In the genomic region with DNA sequence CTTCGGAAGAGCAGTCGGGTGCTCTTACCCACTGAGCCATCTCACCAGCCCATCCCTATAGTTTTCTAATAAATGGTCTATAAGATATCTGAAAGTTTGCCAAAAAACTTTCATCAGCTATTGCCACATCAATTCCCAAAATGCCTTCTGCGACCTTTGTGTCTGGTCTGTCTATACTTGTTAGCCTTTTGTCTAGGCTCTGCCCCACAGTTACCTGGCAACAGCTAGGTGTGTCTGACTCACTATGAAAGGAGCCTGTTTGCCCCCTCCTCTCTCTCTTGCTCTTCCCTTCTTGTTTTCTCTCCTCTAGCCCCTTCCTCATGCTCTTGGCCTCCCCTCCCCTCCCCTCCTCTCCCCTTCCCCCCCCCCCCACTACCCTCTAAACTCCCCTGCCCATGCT, we compare ENCODE assay signal across 31 mouse cellular contexts. TPM values are rescaled to one million over a fixed set of nuclear protein-coding genes. Genes with fewer than 3 reads are reported as not detected.
DNase-seq lines count a peak whose midpoint lies in the region; ATAC-seq and TF ChIP-seq lines count a peak whose summit lies in the region.
"Had no signal": no experiment of that assay in that cellular context is flagged by ENCODE, and none has a peak within 500 bp of the region (broad histone marks: within the 10 kb centered on the region; RNA-seq: fewer than 3 reads in every experiment).

No protein-coding gene starts in this region.

- 59% methylated on average over 3 of the region's 3 CpGs for WGBS in liver, embryonic 16.5 days (ENCODE audit: insufficient replicate concordance)
- 81% methylated on average over 3 of the region's 3 CpGs for WGBS in midbrain, embryonic 13.5 days

- no peak overlapping the region for H3K4me3 ChIP-seq in liver, embryonic 16.5 days (ENCODE audit: low read depth, low read length)
- H3K4me3 ChIP-seq in C2C12 (ENCODE audit: insufficient read depth, poor library complexity, severe bottlenecking): no peak overlapping the region
- H3K4me3 ChIP-seq in ES-E14 (ENCODE audit: insufficient read depth in 1 of 2, low read depth in 1 of 2, low read length in 2 of 2, poor library complexity in 1 of 2, severe bottlenecking in 1 of 2): no peak overlapping the region
- no peak overlapping the region for H3K4me3 ChIP-seq in midbrain, embryonic 13.5 days (replicated peaks)
- H3K4me3 ChIP-seq: embryonic facial prominence, embryonic 15.5 days; forebrain, embryonic 15.5 days; hindbrain, embryonic 10.5 days; hindbrain, embryonic 15.5 days; kidney, embryonic 15.5 days; layer of hippocampus, adult 2 months; limb, embryonic 13.5 days; liver, embryonic 13.5 days; lung, embryonic 15.5 days; midbrain, embryonic 15.5 days had no signal

- no peak for TF ChIP-seq CTCF in C2C12 (IDR thresholded peaks at IDR 0.05; ENCODE audit: control insufficient read depth, insufficient read depth, insufficient read length)

- no peaks in the 10 kb centered on the region for H3K27me3 ChIP-seq in liver, embryonic 16.5 days (ENCODE audit: control insufficient read depth, insufficient read depth, low read depth, low read length)
- H3K27me3 ChIP-seq in C2C12 (ENCODE audit: control insufficient read depth, insufficient read depth, insufficient read length): peaks cover 35% of the 10 kb centered on the region
- H3K27me3 ChIP-seq in midbrain, embryonic 13.5 days: no peaks in the 10 kb centered on the region
- H3K27me3 ChIP-seq: embryonic facial prominence, embryonic 15.5 days; forebrain, embryonic 15.5 days; hindbrain, embryonic 15.5 days; kidney, embryonic 15.5 days; lung, embryonic 15.5 days; midbrain, embryonic 15.5 days had no signal

- ATAC-seq in liver, embryonic 16.5 days (ENCODE audit: low read depth): 0 out of 2 replicates have a peak, but pooled peaks have one; percentile 35
- ATAC-seq in megakaryocyte-erythroid progenitor cell, adult 5-6 weeks (replicated peaks; ENCODE audit: low FRiP score, low TSS enrichment, poor library complexity, severe bottlenecking): no peak
- no peak for ATAC-seq in midbrain, embryonic 13.5 days
- ATAC-seq: CD4-positive, CD25-positive, alpha-beta regulatory T cell, adult 4 months; forebrain, embryonic 15.5 days; midbrain, embryonic 15.5 days; Patski had no signal

- H3K79me3 ChIP-seq in C2C12 (ENCODE audit: low read depth): no peaks in the 10 kb centered on the region

- no peaks in the 10 kb centered on the region for H3K36me3 ChIP-seq in liver, embryonic 16.5 days (ENCODE audit: control insufficient read depth, insufficient read depth)
- H3K36me3 ChIP-seq in C2C12 (ENCODE audit: control insufficient read depth, insufficient read depth) (no peaks in the 10 kb centered on the region), ES-E14 (ENCODE audit: control insufficient read depth, insufficient read depth, low read length, poor library complexity, severe bottlenecking) (no peaks in the 10 kb centered on the region)
- H3K36me3 ChIP-seq in midbrain, embryonic 13.5 days: no peaks in the 10 kb centered on the region
- H3K36me3 ChIP-seq: embryonic facial prominence, embryonic 15.5 days; forebrain, embryonic 15.5 days; G1E; hindbrain, embryonic 10.5 days; hindbrain, embryonic 15.5 days; kidney, embryonic 15.5 days; limb, embryonic 13.5 days; liver, embryonic 13.5 days; lung, embryonic 15.5 days; midbrain, embryonic 15.5 days had no signal

- no peaks in the 10 kb centered on the region for H3K79me2 ChIP-seq in C2C12 (ENCODE audit: control insufficient read depth, insufficient read depth)

- no peak overlapping the region for H3K27ac ChIP-seq in liver, embryonic 16.5 days (ENCODE audit: low read length)
- H3K27ac ChIP-seq in ES-E14 (ENCODE audit: insufficient read depth, low read depth, low read length, poor library complexity, severe bottlenecking): peak overlapping the region; percentile 74; the same call in 1 of the 2 replicates
- H3K27ac ChIP-seq in midbrain, embryonic 13.5 days: no peak overlapping the region
- H3K27ac ChIP-seq: forebrain, embryonic 15.5 days; hindbrain, embryonic 10.5 days; hindbrain, embryonic 15.5 days; kidney, embryonic 15.5 days; layer of hippocampus, adult 2 months; limb, embryonic 13.5 days; liver, embryonic 13.5 days; lung, embryonic 15.5 days; macrophage; midbrain, embryonic 15.5 days had no signal

- no peak overlapping the region for H3K9ac ChIP-seq in liver, embryonic 16.5 days (ENCODE audit: low read depth, low read length)
- H3K9ac ChIP-seq in ES-E14 (ENCODE audit: insufficient read depth, low read depth, low read length, poor library complexity, severe bottlenecking): no peak overlapping the region
- H3K9ac ChIP-seq in midbrain, embryonic 13.5 days (replicated peaks): no peak overlapping the region
- H3K9ac ChIP-seq: embryonic facial prominence, embryonic 15.5 days; forebrain, embryonic 15.5 days; hindbrain, embryonic 15.5 days; kidney, embryonic 15.5 days; limb, embryonic 13.5 days; liver, embryonic 13.5 days; lung, embryonic 15.5 days; midbrain, embryonic 15.5 days had no signal

- H3K9me3 ChIP-seq in liver, embryonic 16.5 days (replicated peaks; ENCODE audit: control insufficient read depth, low read length): no peaks in the 10 kb centered on the region
- no peaks in the 10 kb centered on the region for H3K9me3 ChIP-seq in ES-E14 (ENCODE audit: control insufficient read depth, insufficient read depth, low read depth, low read length)
- no peaks in the 10 kb centered on the region for H3K9me3 ChIP-seq in midbrain, embryonic 13.5 days
- H3K9me3 ChIP-seq: embryonic facial prominence, embryonic 15.5 days; forebrain, embryonic 15.5 days; G1E; hindbrain, embryonic 10.5 days; hindbrain, embryonic 15.5 days; kidney, embryonic 15.5 days; limb, embryonic 13.5 days; liver, embryonic 13.5 days; lung, embryonic 15.5 days; midbrain, embryonic 15.5 days had no signal

- in situ Hi-C loops in ES-E14 (cut with MboI; ENCODE audit: low sequenced_read_pairs in 2 of 2, unreplicated experiment in 2 of 2): no loop called here

- H3K4me2 ChIP-seq in liver, embryonic 16.5 days (ENCODE audit: low read depth, low read length): no peak overlapping the region
- H3K4me2 ChIP-seq in midbrain, embryonic 13.5 days (replicated peaks): no peak overlapping the region
- H3K4me2 ChIP-seq: embryonic facial prominence, embryonic 15.5 days; forebrain, embryonic 15.5 days; hindbrain, embryonic 15.5 days; kidney, embryonic 15.5 days; limb, embryonic 13.5 days; liver, embryonic 13.5 days; lung, embryonic 15.5 days; midbrain, embryonic 15.5 days had no signal

- H3K4me1 ChIP-seq in liver, embryonic 16.5 days (ENCODE audit: control insufficient read depth, low read depth, low read length): peaks cover 4% of the 10 kb centered on the region; the same call in 1 of the 2 replicates
- peaks cover 0 to 15% of the 10 kb centered on the region in 2 experiments; a peak in 2 of 4 replicates for H3K4me1 ChIP-seq in ES-E14 (ENCODE audit: control insufficient read depth in 2 of 2, insufficient read depth in 2 of 2, low read length in 2 of 2, poor library complexity in 1 of 2)
- H3K4me1 ChIP-seq in midbrain, embryonic 13.5 days (replicated peaks): no peaks in the 10 kb centered on the region
- H3K4me1 ChIP-seq: forebrain, embryonic 15.5 days; hindbrain, embryonic 15.5 days; lung, embryonic 15.5 days; midbrain, embryonic 15.5 days had no signal

- no peak overlapping the region for H3ac ChIP-seq in C2C12 (ENCODE audit: control insufficient read depth, insufficient read length, low read depth)

- DNase-seq in liver (no peak), ES-E14 (ENCODE audit: low read depth, low spot score) (no peak)
- peak; percentile 40 for DNase-seq in gonadal fat pad, adult 2 months (ENCODE audit: low read depth)
- no peak for DNase-seq in embryo, embryonic 11 days
- DNase-seq: adrenal gland, postnatal 25 days; cerebellum, adult 11-12 months; cerebellum, adult 9-11 months; gastrocnemius, postnatal 25 days; heart, postnatal 14 days; kidney, adult 18-20 months; kidney, postnatal 36 days; liver, embryonic 13.5 days; spleen, adult 18-20 months; thymus, postnatal 4 days had no signal

TF ChIP-seq in C2C12, 6 proteins besides CTCF, POLR2A, EP300 and RAD21:
- TF ChIP-seq USF1 (IDR thresholded peaks at IDR 0.05; ENCODE audit: low read depth) (no peak), MYOG (IDR thresholded peaks at IDR 0.05; ENCODE audit: control insufficient read depth, extremely low read depth, insufficient read length) (no peak), MAX (IDR thresholded peaks at IDR 0.05) (no peak), CEBPB (IDR thresholded peaks at IDR 0.05; ENCODE audit: low read depth) (peak; percentile 3)

TF ChIP-seq in ES-E14, 5 proteins besides CTCF, POLR2A, EP300 and RAD21 (continues in another document):
- no peak for TF ChIP-seq CHD2 (IDR thresholded peaks at IDR 0.05; ENCODE audit: low read depth, low read length)
- no peak for TF ChIP-seq ZC3H11A (IDR thresholded peaks at IDR 0.05; ENCODE audit: borderline replicate concordance, low read depth, low read length)
- TF ChIP-seq HCFC1 (IDR thresholded peaks at IDR 0.05; ENCODE audit: borderline replicate concordance, insufficient read depth, low read length): no peak
- TF ChIP-seq ZNF384 (IDR thresholded peaks at IDR 0.05; ENCODE audit: low read depth, low read length): no peak

RNA-seq across cellular contexts. Expression of gene Lat, which starts 23.8 kb away (rescaled TPM):
- 5.4 and 6.3 TPM in 2 replicates for polyA plus RNA-seq in liver, embryonic 16.5 days (2015; fragmentation: Nextera tagmentation; extraction: Ambion mirVana)
- polyA plus RNA-seq in C2C12 (2012; fragmentation: generic; extraction: Trizol): 0.23 TPM
- total RNA-seq in ES-E14 (2012; rRNA removed): 8.0 and 14.8 TPM in 2 replicates
- polyA plus RNA-seq in gonadal fat pad, adult 2 months (2012; rRNA removed): 10.7 TPM in 2 replicates
- total RNA-seq in megakaryocyte-erythroid progenitor cell, adult 5-6 weeks (2014; fragmentation: Nextera tagmentation): 17.3 and 28.3 TPM in 2 replicates
- total RNA-seq in megakaryocyte-erythroid progenitor cell, adult 5-6 weeks (2017): 9.3 and 11.0 TPM in 2 replicates
- 1.0 and 1.7 TPM in 2 replicates for polyA plus RNA-seq in midbrain, embryonic 13.5 days (2015; fragmentation: Nextera tagmentation; extraction: Ambion mirVana)

RNA-seq across cellular contexts. Expression of gene Spns1, which starts 31.7 kb away (rescaled TPM):
- 16.1 and 18.3 TPM in 2 replicates for polyA plus RNA-seq in liver, embryonic 16.5 days (2015; fragmentation: Nextera tagmentation; extraction: Ambion mirVana)
- polyA plus RNA-seq in C2C12 (2012; fragmentation: generic; extraction: Trizol): 69.8 TPM
- 238 and 481 TPM in 2 replicates for total RNA-seq in ES-E14 (2012; rRNA removed)
- polyA plus RNA-seq in gonadal fat pad, adult 2 months (2012; rRNA removed): 144 and 156 TPM in 2 replicates
- total RNA-seq in megakaryocyte-erythroid progenitor cell, adult 5-6 weeks (2014; fragmentation: Nextera tagmentation): 24.7 and 30.7 TPM in 2 replicates
- total RNA-seq in megakaryocyte-erythroid progenitor cell, adult 5-6 weeks (2017): 5.2 and 8.3 TPM in 2 replicates
- polyA plus RNA-seq in midbrain, embryonic 13.5 days (2015; fragmentation: Nextera tagmentation; extraction: Ambion mirVana): 77.9 and 78.6 TPM in 2 replicates

RNA-seq across cellular contexts. Expression of gene Nfatc2ip, which starts 51.0 kb away (rescaled TPM):
- 1.7 and 1.9 TPM in 2 replicates for polyA plus RNA-seq in liver, embryonic 16.5 days (2015; fragmentation: Nextera tagmentation; extraction: Ambion mirVana)
- polyA plus RNA-seq in C2C12 (2012; fragmentation: generic; extraction: Trizol): 6.2 TPM
- 31.7 and 45.6 TPM in 2 replicates for total RNA-seq in ES-E14 (2012; rRNA removed)
- polyA plus RNA-seq in gonadal fat pad, adult 2 months (2012; rRNA removed): 4.7 and 6.4 TPM in 2 replicates
- 14.9 and 32.5 TPM in 2 replicates for total RNA-seq in megakaryocyte-erythroid progenitor cell, adult 5-6 weeks (2014; fragmentation: Nextera tagmentation)
- 17.8 and 18.9 TPM in 2 replicates for total RNA-seq in megakaryocyte-erythroid progenitor cell, adult 5-6 weeks (2017)
- polyA plus RNA-seq in midbrain, embryonic 13.5 days (2015; fragmentation: Nextera tagmentation; extraction: Ambion mirVana): 2.9 and 3.8 TPM in 2 replicates
